Mouse (Mus musculus) cortical plate, adult 2 months (tissue): ENCODE measurements around the gene Gm10130. TPM values are rescaled to one million over a fixed set of nuclear protein-coding genes. Genes with fewer than 3 reads are reported as not detected.
"Not testable (repeated sequence)": the region's sequence is repeated elsewhere in the genome, so short reads cannot be mapped to it uniquely, and the experiment has no call there.

Experiments
- H3K27ac ChIP-seq: fragments of 200-500 bp; 2 replicates; pipeline ENCODE4 v1.5.1; 2012; ENCODE audit warnings: low read length, control low read depth, inconsistent platforms; ENCODE audit not compliant: insufficient read depth
- H3K4me1 ChIP-seq: fragments of 200-500 bp; 2 replicates; pipeline ENCODE4 v1.6.1; 2011; ENCODE audit warnings: low read length; ENCODE audit not compliant: control insufficient read depth, insufficient read depth
- H3K4me3 ChIP-seq: fragments of 200-500 bp; 2 replicates; pipeline ENCODE4 v1.5.1; 2011; ENCODE audit warnings: mild to moderate bottlenecking, low read length, control low read depth; ENCODE audit not compliant: insufficient read depth
- CTCF ChIP-seq: fragments of 200-500 bp; IDR thresholded peaks from 2 replicates; pipeline ENCODE4 v1.5.1; 2011; ENCODE audit warnings: mild to moderate bottlenecking, control low read depth, low read length; ENCODE audit not compliant: insufficient read depth; ENCODE audit errors: extremely low read depth
- POLR2A ChIP-seq: fragments of 200-500 bp; IDR thresholded peaks from 2 replicates; pipeline ENCODE4 v1.6.1; 2011; ENCODE audit warnings: mild to moderate bottlenecking, low read length, control low read depth; ENCODE audit not compliant: insufficient read depth; ENCODE audit errors: extremely low read depth
- polyA plus RNA-seq: library from polyadenylated mRNA; depleted of rRNA; stranded (reverse); fragments of >200 nt; gene quantifications from 2 replicates; pipeline ENCODE4 v1.2.3, GENCODE M21; 2012; rRNA removed

Gene Gm10130
- not detected in 2 replicates for polyA plus RNA-seq

GRCm38 (mm10) chr2:150323402-150323801 is at the start of gene Gm10130:
Gene Gm10130 (plus strand): TSS chr2:150323702.
- H3K27ac ChIP-seq: no peak within 1 kb of the TSS
- no peak within 1 kb of the TSS for H3K4me3 ChIP-seq
- no peaks in the 10 kb centered on the region for H3K4me1 ChIP-seq
- TF ChIP-seq CTCF (no peak), POLR2A (no peak)

- no peaks in the 10 kb centered on the region for H3K4me1 ChIP-seq
- no peak overlapping the region for H3K4me3 ChIP-seq
- TF ChIP-seq POLR2A: no peak
- TF ChIP-seq CTCF: no peak
- H3K27ac ChIP-seq: no peak overlapping the region
These were observed 29.8 kb upstream of the Gm10130 start for GRCm38 (mm10) chr2:150293669-150294068.

- Histone ChIP-seq H3K4me3 (no peak overlapping the region), H3K27ac (no peak overlapping the region), H3K4me1 (no peaks in the 10 kb centered on the region)
- TF ChIP-seq POLR2A: no peak
- TF ChIP-seq CTCF: no peak
These were observed 24.4 kb upstream of the Gm10130 start for GRCm38 (mm10) chr2:150299096-150299495.

- Histone ChIP-seq H3K4me3 (no peak overlapping the region), H3K4me1 (no peaks in the 10 kb centered on the region), H3K27ac (no peak overlapping the region)
- TF ChIP-seq POLR2A (no peak), CTCF (no peak)
These were observed 16.2 kb upstream of the Gm10130 start for GRCm38 (mm10) chr2:150307183-150307773.

- H3K4me1 ChIP-seq, H3K27ac ChIP-seq: not testable (repeated sequence)
- H3K4me3 ChIP-seq: peak overlapping the region; percentile 34
These were observed 12.3 kb upstream of the Gm10130 start for GRCm38 (mm10) chr2:150310952-150311884.

- no peak overlapping the region for H3K27ac ChIP-seq
- no peak for TF ChIP-seq CTCF
- no peak for TF ChIP-seq POLR2A
- H3K4me3 ChIP-seq: no peak overlapping the region
- H3K4me1 ChIP-seq: no peaks in the 10 kb centered on the region
These were observed 7.4 kb upstream of the Gm10130 start for GRCm38 (mm10) chr2:150316140-150316539.

GRCm38 (mm10) chr2:150318973-150319372 is 4.5 kb upstream of the Gm10130 start:
- no peak overlapping the region for H3K27ac ChIP-seq
- TF ChIP-seq POLR2A (no peak), CTCF (no peak)
- H3K4me3 ChIP-seq: no peak overlapping the region
- no peaks in the 10 kb centered on the region for H3K4me1 ChIP-seq

GRCm38 (mm10) chr2:150357136-150357535 is 33.6 kb downstream of the Gm10130 start:
- not testable (repeated sequence) for H3K4me3 ChIP-seq

GRCm38 (mm10) chr2:150362113-150362877 is 38.8 kb downstream of the Gm10130 start, which contains the start of gene 3300002I08Rik:
Gene 3300002I08Rik (minus strand): TSS chr2:150362765.
- not testable (repeated sequence) for H3K4me1 ChIP-seq, H3K27ac ChIP-seq
- H3K4me3 ChIP-seq: peak within 1 kb of the TSS; percentile 63
- TF ChIP-seq POLR2A: 0 out of 2 replicates have a peak, but pooled peaks have one; percentile 19

More at GRCm38 (mm10) chr2:150357136-150357535, 33.6 kb downstream of the Gm10130 start:
- not testable (repeated sequence) for H3K27ac ChIP-seq, H3K4me1 ChIP-seq
